Mouse (Mus musculus): ENCODE data around the gene Gpc3.
"Not testable (repeated sequence)": the region's sequence is repeated elsewhere in the genome, so short reads cannot be mapped to it uniquely, and the experiment has no call there.

The Gpc3 gene

DNA sequence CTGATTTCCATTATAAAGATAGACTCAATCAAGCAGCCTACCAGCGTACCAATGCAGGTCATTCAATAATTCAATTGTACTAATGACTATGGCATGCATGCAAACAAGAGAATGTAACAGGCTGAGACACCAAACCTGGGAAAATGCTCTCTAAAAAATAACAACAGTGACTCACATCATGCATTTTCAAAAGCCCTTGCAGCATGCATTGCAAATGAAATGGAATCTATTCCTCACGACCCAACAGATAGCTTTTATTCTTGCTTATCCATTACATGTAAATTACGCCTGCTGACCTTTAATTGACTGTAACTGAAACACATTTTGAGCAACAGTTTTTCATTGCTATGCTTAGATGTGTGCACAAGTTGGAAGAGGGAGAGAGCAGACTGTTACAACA lies 200.8 kb downstream of the Gpc3 start:
- DNase-seq (ENCODE audit: low read depth, low spot score) = no peak

DNA sequence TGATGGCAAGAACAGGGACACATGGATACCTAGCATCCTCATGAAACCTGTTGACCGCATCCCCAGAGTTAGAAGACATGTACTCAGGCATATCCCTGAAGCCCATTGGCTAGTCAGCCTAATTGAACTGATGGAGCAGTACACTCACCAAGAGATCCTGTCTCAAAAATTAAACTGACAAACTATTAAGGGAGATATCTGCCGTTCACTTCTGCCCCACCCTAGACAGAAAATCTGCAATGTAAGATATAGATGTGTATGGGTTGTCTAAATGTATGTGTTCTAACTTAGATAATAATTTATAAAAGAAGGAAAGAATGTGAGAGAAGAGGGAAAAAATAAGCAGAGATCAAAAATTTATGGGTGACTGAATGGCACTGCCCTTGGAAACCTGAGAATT lies 212.6 kb downstream of the Gpc3 start:
- no peak for DNase-seq (ENCODE audit: low read depth, low spot score)

- no peak for DNase-seq (ENCODE audit: low read depth, low spot score)
These were observed 238.6 kb downstream of the Gpc3 start for GRCm38 (mm10) chrX:52375129-52375528.

- DNase-seq (ENCODE audit: low read depth, low spot score) = no peak
These were observed 239.5 kb downstream of the Gpc3 start for GRCm38 (mm10) chrX:52374209-52374608.

DNA sequence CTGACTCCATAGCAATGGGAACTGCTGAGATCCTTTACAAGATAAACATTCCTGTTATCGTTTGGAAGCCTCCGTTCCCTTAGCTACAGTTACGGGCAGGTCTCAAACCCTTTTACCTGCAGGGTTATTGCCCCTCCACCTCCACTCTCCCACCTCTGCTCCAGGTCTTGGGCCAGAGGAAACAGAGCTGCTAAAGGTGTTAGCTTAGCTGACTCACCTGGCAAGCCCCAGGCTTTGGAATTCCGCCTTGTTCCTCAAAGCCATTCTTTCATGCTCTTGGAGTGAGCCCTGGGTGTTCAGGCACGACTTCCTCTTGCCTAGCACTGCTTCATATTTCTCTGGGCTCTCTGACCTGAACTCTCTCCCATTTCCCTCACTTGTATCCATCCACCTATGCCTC lies 241.3 kb downstream of the Gpc3 start:
- no peak for DNase-seq (ENCODE audit: low read depth, low spot score)

GRCm38 (mm10) chrX:52369938-52370758 lies 243.6 kb downstream of the Gpc3 start:
- DNase-seq (ENCODE audit: low read depth, low spot score) = peak; percentile 8

- no peak for DNase-seq (ENCODE audit: low read depth, low spot score)
These were observed 244.3 kb downstream of the Gpc3 start for GRCm38 (mm10) chrX:52369304-52369937.

DNA sequence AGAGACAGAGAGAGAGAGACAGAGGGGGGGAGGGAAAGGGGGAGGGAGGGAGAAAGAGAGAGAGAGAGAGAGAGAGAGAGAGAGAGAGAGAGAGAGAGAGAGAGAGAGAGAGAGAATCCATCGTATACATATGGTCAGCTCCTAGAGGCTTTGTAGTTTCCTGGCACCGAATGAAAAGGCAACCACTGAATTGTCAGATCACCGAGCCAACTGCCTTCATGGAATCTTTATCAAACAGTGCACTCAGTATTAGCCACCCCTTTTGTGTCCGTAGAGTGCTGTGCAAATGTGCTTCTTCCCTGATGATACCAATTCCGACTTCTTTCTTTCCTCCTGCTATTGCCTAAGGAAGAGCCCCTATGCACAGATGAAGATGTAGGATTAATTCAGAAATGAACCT lies 246.9 kb downstream of the Gpc3 start:
- no peak for DNase-seq (ENCODE audit: low read depth, low spot score)

GRCm38 (mm10) chrX:52365790-52366189 lies 248.0 kb downstream of the Gpc3 start:
- no peak for DNase-seq (ENCODE audit: low read depth, low spot score)

GRCm38 (mm10) chrX:52362241-52363011 lies 251.3 kb downstream of the Gpc3 start:
- no peak for DNase-seq (ENCODE audit: low read depth, low spot score)

GRCm38 (mm10) chrX:52352981-52353380 lies 260.8 kb downstream of the Gpc3 start:
- DNase-seq (ENCODE audit: low read depth, low spot score) = no peak

- DNase-seq (ENCODE audit: low read depth, low spot score) = not testable (repeated sequence)
These were observed 263.1 kb downstream of the Gpc3 start for GRCm38 (mm10) chrX:52350631-52351030.

DNA sequence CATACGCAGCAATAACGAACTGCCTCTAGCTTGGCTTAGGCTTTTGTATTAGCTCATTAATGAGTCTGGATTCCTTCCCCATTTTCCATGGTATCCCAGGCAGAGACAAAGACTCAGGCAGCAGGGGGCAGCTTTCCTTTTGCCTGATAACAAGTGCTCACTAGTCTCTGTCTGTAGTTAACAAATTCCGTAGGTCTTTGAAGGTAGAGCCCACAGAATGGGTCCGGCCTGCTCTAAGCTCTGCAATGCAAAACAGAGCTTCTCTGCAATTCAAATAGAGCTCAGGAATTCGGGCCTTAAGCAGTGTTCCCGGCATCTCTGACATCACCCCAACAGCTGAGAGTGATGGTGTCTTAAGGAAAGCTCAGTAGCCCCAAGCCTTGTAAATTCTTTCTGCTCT lies 265.0 kb downstream of the Gpc3 start:
- DNase-seq (ENCODE audit: low read depth, low spot score) = no peak

DNA sequence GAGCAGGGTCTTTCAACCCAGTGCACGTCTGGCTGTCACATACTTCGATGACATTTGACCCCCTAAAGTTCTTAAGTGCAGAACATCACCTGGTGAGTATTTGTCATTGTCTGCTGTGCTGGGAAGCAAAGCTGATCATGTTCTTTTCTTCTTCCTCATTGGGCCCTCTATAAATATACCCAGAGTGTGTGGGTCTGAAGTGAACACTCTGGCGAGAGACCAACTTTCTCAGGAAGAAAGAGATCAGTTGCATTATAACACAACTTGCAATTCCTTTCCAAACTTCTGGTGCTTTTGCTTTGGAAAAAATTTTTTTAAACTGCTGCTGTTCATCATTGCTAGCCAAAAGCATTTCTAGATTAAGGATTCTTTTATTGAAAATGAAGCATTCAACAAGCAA lies 269.7 kb downstream of the Gpc3 start:
- DNase-seq (ENCODE audit: low read depth, low spot score) = peak; percentile 18

- no peak for DNase-seq (ENCODE audit: low read depth, low spot score)
These were observed 273.5 kb downstream of the Gpc3 start for GRCm38 (mm10) chrX:52340251-52340650.

DNA sequence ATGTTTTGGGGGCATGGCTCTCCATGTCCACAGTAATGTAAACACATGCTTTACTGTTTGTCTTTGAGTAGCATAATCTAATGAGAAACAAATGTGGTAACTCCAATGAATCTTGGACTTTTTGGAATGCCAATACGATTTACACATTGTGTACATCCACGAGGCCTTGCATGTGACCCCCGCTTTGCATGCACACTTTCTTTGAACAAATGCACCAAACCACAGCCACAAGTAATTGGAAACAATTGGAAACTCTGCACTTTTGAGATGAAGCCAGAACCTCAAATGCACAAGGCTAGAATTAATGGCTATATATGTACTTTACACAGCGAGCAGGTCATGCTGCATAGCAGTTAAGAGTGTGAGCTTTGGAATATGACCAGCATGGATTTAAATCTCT lies 292.0 kb downstream of the Gpc3 start:
- DNase-seq (ENCODE audit: low read depth, low spot score) = no peak

- DNase-seq (ENCODE audit: low read depth, low spot score) = no peak
These were observed 293.1 kb downstream of the Gpc3 start for GRCm38 (mm10) chrX:52320653-52321052.

GRCm38 (mm10) chrX:52310976-52311375 lies 302.8 kb downstream of the Gpc3 start:
- DNase-seq (ENCODE audit: low read depth, low spot score) = peak; percentile 32

DNA sequence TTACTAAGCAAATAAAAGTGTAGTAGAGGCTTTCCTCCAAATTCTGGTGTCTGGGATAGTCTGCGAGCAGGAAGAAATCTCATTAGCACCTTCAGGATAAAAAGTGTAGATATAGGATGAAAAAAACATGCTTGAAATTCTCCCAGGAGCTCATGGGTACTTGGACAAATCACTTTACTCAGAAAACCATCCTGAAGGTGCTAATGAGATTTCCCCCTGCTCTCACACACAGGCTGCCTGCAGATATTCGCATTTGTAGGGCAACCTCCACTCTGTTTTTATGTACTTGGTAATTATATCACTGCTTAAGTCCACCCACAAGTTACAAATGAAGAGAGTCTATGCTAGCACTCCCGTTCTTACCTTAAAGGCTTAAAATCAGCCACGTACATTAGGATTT lies 308.5 kb downstream of the Gpc3 start:
- DNase-seq (ENCODE audit: low read depth, low spot score) = peak; percentile 26

DNA sequence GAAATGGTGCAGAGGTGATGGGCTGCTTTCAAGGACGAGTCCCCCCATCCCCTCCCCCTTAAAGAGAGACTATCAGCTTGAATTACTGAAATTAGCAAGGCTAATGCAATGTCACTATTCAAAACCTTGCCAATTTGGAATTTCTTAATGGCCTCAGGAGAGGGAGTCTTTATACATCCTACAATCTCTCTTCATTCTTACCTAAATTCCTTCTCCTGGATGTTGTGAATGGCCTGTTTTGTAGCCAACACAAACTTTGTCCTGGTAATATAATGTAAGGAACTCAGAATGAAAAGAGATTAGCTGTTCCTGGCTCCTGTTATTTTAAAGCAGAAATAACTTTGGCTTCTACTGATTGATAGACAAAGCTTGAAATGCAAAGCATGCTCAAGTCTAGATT lies 325.0 kb downstream of the Gpc3 start:
- no peak for DNase-seq (ENCODE audit: low read depth, low spot score)

DNA sequence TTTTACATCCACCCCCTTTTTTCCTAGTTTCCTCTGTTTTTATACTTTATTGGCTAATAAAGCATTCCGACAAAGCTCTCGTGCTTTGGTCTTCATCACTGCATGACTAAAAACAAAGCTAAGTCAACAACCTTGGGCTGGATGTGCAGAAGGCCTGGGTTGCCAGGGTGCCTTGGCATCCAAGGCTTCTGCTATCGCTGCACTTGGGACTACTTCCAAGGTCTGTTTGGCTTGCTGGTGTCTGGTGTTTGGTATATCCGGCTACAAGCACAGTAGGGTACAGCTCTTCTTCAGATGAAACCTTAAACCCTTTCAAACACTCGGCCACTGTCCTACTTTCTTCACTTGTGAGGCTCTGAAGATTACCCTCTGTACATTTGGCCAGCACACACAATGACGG lies 325.8 kb downstream of the Gpc3 start:
- no peak for DNase-seq (ENCODE audit: low read depth, low spot score)

DNA sequence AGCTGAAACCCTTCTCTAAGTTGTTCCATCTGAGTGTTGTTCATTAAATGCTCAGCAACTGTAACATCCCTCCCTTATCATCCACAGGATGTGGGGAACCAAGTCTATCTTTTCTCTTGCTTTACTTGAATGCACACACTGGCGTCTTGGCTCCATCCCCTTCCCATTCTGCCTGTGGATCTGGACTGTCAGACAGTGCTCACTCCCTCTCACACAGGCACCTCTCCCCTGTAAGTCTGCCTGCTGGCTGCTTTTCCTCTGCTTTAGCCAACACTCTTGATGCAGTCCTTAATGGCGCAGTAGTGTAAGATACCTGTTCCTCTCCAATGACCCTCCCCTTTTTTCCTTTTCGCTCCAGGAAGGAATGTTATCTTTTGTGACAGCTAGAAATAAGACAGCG lies 331.7 kb downstream of the Gpc3 start:
- no peak for DNase-seq (ENCODE audit: low read depth, low spot score)

All from telencephalon, adult 2 months (tissue).